Mouse (Mus musculus): Measurements from ENCODE around the gene Utrn. TPM values are rescaled to one million over a fixed set of nuclear protein-coding genes. Genes with fewer than 3 reads are reported as not detected.

Utrn gene
- polyA plus RNA-seq, 1 experiment from 2014 or later = 16.0 TPM

- H3K4me1 ChIP-seq (ENCODE audit: control insufficient read depth, insufficient read depth, low read length) = no peaks in the 10 kb centered on the region
- H3K27ac ChIP-seq (ENCODE audit: low read depth, low read length) = no peak overlapping the region
- no peaks in the 10 kb centered on the region for H3K36me3 ChIP-seq (ENCODE audit: control insufficient read depth, insufficient read depth, low read length)
- H3K9me3 ChIP-seq (ENCODE audit: control insufficient read depth, low read length) = no peaks in the 10 kb centered on the region
- no peak overlapping the region for H3K4me2 ChIP-seq (ENCODE audit: low read depth, low read length)
- 72% methylated on average over 7 of the region's 7 CpGs for WGBS
- no peak overlapping the region for H3K9ac ChIP-seq (replicated peaks; ENCODE audit: low read depth, low read length)
- H3K4me3 ChIP-seq (ENCODE audit: low read depth, low read length) = no peak overlapping the region
- no peaks in the 10 kb centered on the region for H3K27me3 ChIP-seq (ENCODE audit: control insufficient read depth, insufficient read depth, low read length)
- no peak for ATAC-seq (ENCODE audit: low read depth)
Measured at GRCm38 (mm10) chr10:12853196-12853620, 16.0 kb downstream of the Utrn start.

GRCm38 (mm10) chr10:12852416-12853195 is 16.6 kb downstream of the Utrn start:
- H3K4me2 ChIP-seq (ENCODE audit: low read depth, low read length) = no peak overlapping the region

GRCm38 (mm10) chr10:12850781-12851471 is 18.2 kb downstream of the Utrn start:
- no peak overlapping the region for H3K4me2 ChIP-seq (ENCODE audit: low read depth, low read length)
- H3K9me3 ChIP-seq (ENCODE audit: control insufficient read depth, low read length) = no peaks in the 10 kb centered on the region
- no peak for ATAC-seq (ENCODE audit: low read depth)
- H3K4me1 ChIP-seq (ENCODE audit: control insufficient read depth, insufficient read depth, low read length) = no peaks in the 10 kb centered on the region
- no peaks in the 10 kb centered on the region for H3K27me3 ChIP-seq (ENCODE audit: control insufficient read depth, insufficient read depth, low read length)
- WGBS = 88% methylated on average over 7 of the region's 7 CpGs
- no peak overlapping the region for H3K9ac ChIP-seq (replicated peaks; ENCODE audit: low read depth, low read length)
- no peak overlapping the region for H3K27ac ChIP-seq (ENCODE audit: low read depth, low read length)
- no peak overlapping the region for H3K4me3 ChIP-seq (ENCODE audit: low read depth, low read length)
- H3K36me3 ChIP-seq (ENCODE audit: control insufficient read depth, insufficient read depth, low read length) = no peaks in the 10 kb centered on the region

More at GRCm38 (mm10) chr10:12852416-12853195, 16.6 kb downstream of the Utrn start:
- no peaks in the 10 kb centered on the region for H3K27me3 ChIP-seq (ENCODE audit: control insufficient read depth, insufficient read depth, low read length)
- H3K4me1 ChIP-seq (ENCODE audit: control insufficient read depth, insufficient read depth, low read length) = no peaks in the 10 kb centered on the region
- no peak overlapping the region for H3K27ac ChIP-seq (ENCODE audit: low read depth, low read length)
- no peak overlapping the region for H3K9ac ChIP-seq (replicated peaks; ENCODE audit: low read depth, low read length)
- H3K4me3 ChIP-seq (ENCODE audit: low read depth, low read length) = no peak overlapping the region
- ATAC-seq (ENCODE audit: low read depth) = no peak
- no peaks in the 10 kb centered on the region for H3K36me3 ChIP-seq (ENCODE audit: control insufficient read depth, insufficient read depth, low read length)
- 87% methylated on average over 15 of the region's 15 CpGs for WGBS
- no peaks in the 10 kb centered on the region for H3K9me3 ChIP-seq (ENCODE audit: control insufficient read depth, low read length)

GRCm38 (mm10) chr10:12848322-12849108 is 20.6 kb downstream of the Utrn start:
- no peaks in the 10 kb centered on the region for H3K4me1 ChIP-seq (ENCODE audit: control insufficient read depth, insufficient read depth, low read length)
- no peak overlapping the region for H3K4me3 ChIP-seq (ENCODE audit: low read depth, low read length)
- H3K27ac ChIP-seq (ENCODE audit: low read depth, low read length) = no peak overlapping the region
- no peak overlapping the region for H3K4me2 ChIP-seq (ENCODE audit: low read depth, low read length)
- 80% methylated on average over 10 of the region's 10 CpGs for WGBS
- ATAC-seq (ENCODE audit: low read depth) = no peak
- no peak overlapping the region for H3K9ac ChIP-seq (replicated peaks; ENCODE audit: low read depth, low read length)
- H3K36me3 ChIP-seq (ENCODE audit: control insufficient read depth, insufficient read depth, low read length) = no peaks in the 10 kb centered on the region
- H3K9me3 ChIP-seq (ENCODE audit: control insufficient read depth, low read length) = no peaks in the 10 kb centered on the region
- H3K27me3 ChIP-seq (ENCODE audit: control insufficient read depth, insufficient read depth, low read length) = no peaks in the 10 kb centered on the region

GRCm38 (mm10) chr10:12842543-12842942 is 26.6 kb downstream of the Utrn start:
- ATAC-seq (ENCODE audit: low read depth) = no peak

GRCm38 (mm10) chr10:12841497-12841896 is 27.7 kb downstream of the Utrn start:
- H3K9ac ChIP-seq (replicated peaks; ENCODE audit: low read depth, low read length) = no peak overlapping the region
- no peak for ATAC-seq (ENCODE audit: low read depth)
- no peaks in the 10 kb centered on the region for H3K27me3 ChIP-seq (ENCODE audit: control insufficient read depth, insufficient read depth, low read length)
- WGBS = 68% methylated on average over 5 of the region's 5 CpGs
- H3K4me3 ChIP-seq (ENCODE audit: low read depth, low read length) = no peak overlapping the region
- no peaks in the 10 kb centered on the region for H3K36me3 ChIP-seq (ENCODE audit: control insufficient read depth, insufficient read depth, low read length)
- H3K4me1 ChIP-seq (ENCODE audit: control insufficient read depth, insufficient read depth, low read length) = no peaks in the 10 kb centered on the region
- H3K27ac ChIP-seq (ENCODE audit: low read depth, low read length) = no peak overlapping the region
- H3K4me2 ChIP-seq (ENCODE audit: low read depth, low read length) = no peak overlapping the region
- no peaks in the 10 kb centered on the region for H3K9me3 ChIP-seq (ENCODE audit: control insufficient read depth, low read length)

More at GRCm38 (mm10) chr10:12842543-12842942, 26.6 kb downstream of the Utrn start:
- H3K27me3 ChIP-seq (ENCODE audit: control insufficient read depth, insufficient read depth, low read length) = no peaks in the 10 kb centered on the region
- no peak overlapping the region for H3K27ac ChIP-seq (ENCODE audit: low read depth, low read length)
- no peak overlapping the region for H3K4me2 ChIP-seq (ENCODE audit: low read depth, low read length)
- H3K36me3 ChIP-seq (ENCODE audit: control insufficient read depth, insufficient read depth, low read length) = no peaks in the 10 kb centered on the region
- no peaks in the 10 kb centered on the region for H3K9me3 ChIP-seq (ENCODE audit: control insufficient read depth, low read length)
- WGBS = 83% methylated on average over 4 of the region's 4 CpGs
- no peaks in the 10 kb centered on the region for H3K4me1 ChIP-seq (ENCODE audit: control insufficient read depth, insufficient read depth, low read length)
- H3K9ac ChIP-seq (replicated peaks; ENCODE audit: low read depth, low read length) = no peak overlapping the region
- no peak overlapping the region for H3K4me3 ChIP-seq (ENCODE audit: low read depth, low read length)

- WGBS = 73% methylated on average over 1 of the region's 1 CpGs
- Histone ChIP-seq H3K4me1 (ENCODE audit: control insufficient read depth, insufficient read depth, low read length) (no peaks in the 10 kb centered on the region), H3K4me2 (ENCODE audit: low read depth, low read length) (no peak overlapping the region), H3K27ac (ENCODE audit: low read depth, low read length) (no peak overlapping the region), H3K4me3 (ENCODE audit: low read depth, low read length) (no peak overlapping the region), H3K27me3 (ENCODE audit: control insufficient read depth, insufficient read depth, low read length) (no peaks in the 10 kb centered on the region), H3K9me3 (ENCODE audit: control insufficient read depth, low read length) (no peaks in the 10 kb centered on the region), H3K36me3 (ENCODE audit: control insufficient read depth, insufficient read depth, low read length) (no peaks in the 10 kb centered on the region), H3K9ac (replicated peaks; ENCODE audit: low read depth, low read length) (no peak overlapping the region)
- no peak for ATAC-seq (ENCODE audit: low read depth)
Measured at GRCm38 (mm10) chr10:12837636-12838035, 31.5 kb downstream of the Utrn start.

- 92% methylated on average over 14 of the region's 14 CpGs for WGBS
- H3K9ac ChIP-seq (replicated peaks; ENCODE audit: low read depth, low read length) = no peak overlapping the region
- ATAC-seq (ENCODE audit: low read depth) = no peak
Measured at GRCm38 (mm10) chr10:12836048-12836816, 32.9 kb downstream of the Utrn start.

More at GRCm38 (mm10) chr10:12836048-12836816, 32.9 kb downstream of the Utrn start:
- Histone ChIP-seq H3K4me2 (ENCODE audit: low read depth, low read length) (no peak overlapping the region), H3K36me3 (ENCODE audit: control insufficient read depth, insufficient read depth, low read length) (no peaks in the 10 kb centered on the region), H3K4me1 (ENCODE audit: control insufficient read depth, insufficient read depth, low read length) (no peaks in the 10 kb centered on the region), H3K27ac (ENCODE audit: low read depth, low read length) (no peak overlapping the region), H3K27me3 (ENCODE audit: control insufficient read depth, insufficient read depth, low read length) (no peaks in the 10 kb centered on the region), H3K9me3 (ENCODE audit: control insufficient read depth, low read length) (no peaks in the 10 kb centered on the region), H3K4me3 (ENCODE audit: low read depth, low read length) (no peak overlapping the region)
